Mouse (Mus musculus) kidney, postnatal 4 days (tissue): ENCODE results near the gene En2.

Source experiments
- DNase-seq, 2 experiments: peaks; one replicate each; pipeline ENCODE4 v3.0.0; 2021; ENCODE audit warnings: mixed read lengths in 2 of 2

The En2 gene

DNA sequence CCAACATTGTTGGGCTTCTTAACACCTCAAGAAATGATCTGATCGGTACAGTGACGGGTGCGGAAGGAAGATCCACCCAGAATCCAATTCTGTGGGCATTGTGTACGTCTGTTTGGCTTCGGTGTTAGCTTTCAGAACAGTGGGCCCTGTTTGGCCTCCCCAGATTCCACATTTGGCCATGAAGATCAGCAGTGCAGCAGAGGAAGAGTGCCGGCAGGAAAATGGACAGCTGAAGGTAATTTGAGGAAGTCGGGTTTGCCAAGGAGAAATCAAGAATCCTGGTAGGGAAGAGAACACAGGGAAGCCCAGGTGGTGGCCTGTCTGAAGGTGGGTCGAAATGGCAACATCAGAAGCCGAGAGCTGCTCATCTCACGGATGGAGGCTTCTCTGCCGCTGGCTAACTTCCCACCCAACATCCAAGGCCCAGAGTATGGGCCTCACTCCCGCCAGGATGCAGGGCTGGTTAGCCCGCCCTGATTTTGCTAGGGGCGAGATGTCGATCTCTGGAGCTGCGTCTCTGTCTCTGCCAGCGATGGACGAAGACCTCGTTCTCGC, 4.0 kb upstream of the En2 start:
- DNase-seq = no peak

GRCm38 (mm10) chr5:28161938-28162402, 3.5 kb upstream of the En2 start:
- DNase-seq = peak in 1 of 2 experiments; percentile 18

- DNase-seq = no peak
Measured at GRCm38 (mm10) chr5:28163926-28164325, 1.6 kb upstream of the En2 start.

GRCm38 (mm10) chr5:28166256-28167231, 1.1 kb downstream of the En2 start:
- DNase-seq = peak; percentile 50 to 65

- DNase-seq = peak; percentile 33 to 56
Measured at GRCm38 (mm10) chr5:28167611-28168252, 2.2 kb downstream of the En2 start.

DNA sequence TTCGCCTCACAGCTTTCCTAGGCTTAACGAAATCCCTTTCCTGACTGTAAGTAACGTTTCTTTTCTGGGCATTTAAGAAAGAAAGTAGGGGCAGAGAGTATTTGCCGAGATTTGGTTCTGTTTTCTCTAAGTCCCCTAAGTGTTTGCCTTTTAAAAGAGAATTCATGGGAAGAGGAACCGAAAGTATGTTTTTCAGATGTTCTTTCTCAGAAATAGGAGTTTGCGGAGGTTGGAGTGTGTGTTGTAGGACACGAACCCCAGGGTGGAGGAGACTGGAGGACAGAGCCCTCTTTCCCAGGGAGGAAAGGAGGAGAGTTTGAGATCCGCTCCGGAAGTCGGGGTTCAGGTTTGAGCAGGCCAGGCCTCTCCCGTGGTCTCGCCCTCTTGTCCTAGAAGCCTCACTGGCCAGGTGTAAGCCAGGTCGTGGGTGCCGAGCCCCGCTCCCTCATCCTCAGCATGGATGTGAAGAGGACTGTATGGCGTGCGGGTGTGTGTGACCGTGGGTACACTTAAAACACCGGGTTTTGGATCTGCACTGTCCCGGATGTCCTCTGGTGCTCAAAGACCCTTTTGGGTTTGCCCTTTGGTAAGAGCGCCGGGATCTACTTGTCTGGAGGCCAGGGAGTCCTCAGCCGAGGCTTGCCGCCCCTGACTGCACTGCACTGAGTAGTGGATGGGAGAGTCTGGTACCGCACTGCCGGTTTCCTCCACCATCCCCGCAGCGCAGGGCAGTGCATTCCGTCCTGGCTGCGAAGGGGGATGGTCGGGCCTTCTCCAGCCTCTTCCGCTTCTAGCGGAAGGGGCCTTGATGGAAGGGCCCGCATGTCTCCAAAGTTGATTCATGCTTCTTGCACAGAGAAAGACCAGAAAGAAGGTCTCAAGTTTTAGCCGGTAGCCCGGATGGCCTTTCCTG, 3.0 kb downstream of the En2 start:
- peak in 1 of 2 experiments; percentile 44 for DNase-seq

DNA sequence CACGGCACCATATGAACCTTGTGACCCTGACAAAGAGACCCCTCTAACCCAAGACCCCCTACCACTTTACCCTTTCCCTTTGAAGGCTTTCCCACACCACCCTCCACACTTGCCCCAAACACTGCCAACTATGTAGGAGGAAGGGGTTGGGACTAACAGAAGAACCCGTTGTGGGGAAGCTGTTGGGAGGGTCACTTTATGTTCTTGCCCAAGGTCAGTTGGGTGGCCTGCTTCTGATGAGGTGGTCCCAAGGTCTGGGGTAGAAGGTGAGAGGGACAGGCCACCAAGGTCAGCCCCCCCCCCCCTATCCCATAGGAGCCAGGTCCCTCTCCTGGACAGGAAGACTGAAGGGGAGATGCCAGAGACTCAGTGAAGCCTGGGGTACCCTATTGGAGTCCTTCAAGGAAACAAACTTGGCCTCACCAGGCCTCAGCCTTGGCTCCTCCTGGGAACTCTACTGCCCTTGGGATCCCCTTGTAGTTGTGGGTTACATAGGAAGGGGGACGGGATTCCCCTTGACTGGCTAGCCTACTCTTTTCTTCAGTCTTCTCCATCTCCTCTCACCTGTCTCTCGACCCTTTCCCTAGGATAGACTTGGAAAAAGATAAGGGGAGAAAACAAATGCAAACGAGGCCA, 3.8 kb downstream of the En2 start:
- no peak for DNase-seq

GRCm38 (mm10) chr5:28170081-28170480, 4.6 kb downstream of the En2 start:
- DNase-seq = no peak

DNA sequence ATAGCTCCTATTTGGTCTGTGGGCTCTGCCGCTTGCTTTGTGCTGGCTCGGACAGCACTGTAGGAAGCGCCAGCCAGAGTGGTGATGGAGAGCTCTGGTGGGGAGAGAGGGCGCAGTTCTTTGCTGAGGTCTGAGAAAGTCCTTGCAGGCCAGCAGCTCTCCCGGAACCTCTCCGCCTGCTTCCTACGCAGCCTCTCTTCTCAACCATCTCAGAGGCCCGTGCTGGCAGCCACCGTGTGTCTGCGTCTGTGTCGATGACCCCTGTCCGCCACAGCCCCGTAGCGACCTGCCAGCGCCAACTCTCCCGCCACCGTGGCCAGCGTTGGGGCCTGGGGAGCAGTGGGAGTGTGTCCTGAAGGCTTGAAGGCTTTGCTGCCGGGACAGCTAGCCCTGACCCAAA, 5.4 kb downstream of the En2 start:
- peak in 1 of 2 experiments; percentile 35 for DNase-seq

- no peak for DNase-seq
Measured at GRCm38 (mm10) chr5:28171667-28172066, 6.2 kb downstream of the En2 start.

GRCm38 (mm10) chr5:28172261-28172920, 6.9 kb downstream of the En2 start:
- no peak for DNase-seq

DNA sequence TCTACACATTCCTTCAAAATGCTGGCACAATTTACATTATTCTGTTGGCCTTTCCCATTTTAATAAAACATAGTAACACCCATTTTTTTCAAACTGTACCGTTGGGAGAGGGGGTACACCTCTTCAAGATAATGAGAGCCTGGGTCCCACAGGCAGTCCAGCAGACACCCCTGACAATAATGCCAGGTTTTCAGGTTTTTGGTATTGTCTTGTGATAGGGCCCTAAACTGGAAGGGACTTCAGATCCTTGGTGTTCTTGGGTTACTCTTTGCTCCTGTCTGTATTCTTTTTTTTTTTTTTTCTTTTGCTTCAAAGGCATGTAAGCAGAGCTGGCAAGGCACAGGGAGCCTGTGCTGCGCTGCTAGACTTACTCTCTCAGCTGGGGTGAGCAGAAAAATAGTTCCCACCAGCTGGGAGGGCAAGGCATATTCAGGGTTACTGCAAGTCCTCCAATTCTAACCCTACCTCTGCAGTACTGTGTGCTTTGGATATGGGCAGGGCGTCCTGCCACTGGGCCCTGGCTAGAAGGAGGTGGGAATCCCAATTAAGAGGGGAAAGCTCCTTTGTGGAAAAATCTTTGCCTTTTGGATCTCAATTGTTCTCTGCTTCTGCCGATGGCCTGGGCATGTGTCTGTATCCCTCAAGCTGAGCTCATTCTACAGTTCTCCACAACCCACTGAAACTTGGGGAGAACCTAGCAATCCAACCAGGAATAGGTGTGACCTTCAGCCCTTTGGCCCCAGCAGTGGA, 7.6 kb downstream of the En2 start:
- no peak for DNase-seq

DNA sequence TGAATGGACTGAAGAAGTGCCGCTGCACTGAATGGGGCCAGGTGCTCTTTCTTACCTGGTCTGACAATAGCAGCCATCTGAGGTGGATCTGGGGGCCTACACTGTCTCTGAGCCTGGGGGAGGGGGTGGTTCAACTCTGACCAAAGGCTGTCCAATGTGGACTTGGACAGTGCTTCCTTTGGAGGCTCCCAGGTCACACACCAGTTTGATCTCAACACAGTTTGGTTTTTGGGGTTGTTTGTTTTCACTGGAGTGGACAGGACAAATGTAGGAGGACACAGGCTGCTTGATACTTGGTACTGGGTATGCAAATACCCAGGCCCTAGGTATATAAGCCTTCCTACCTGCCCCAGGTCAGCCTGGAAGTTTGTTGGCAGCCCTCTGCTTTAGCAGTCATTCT, 8.2 kb downstream of the En2 start:
- DNase-seq = no peak

GRCm38 (mm10) chr5:28174086-28174485, 8.6 kb downstream of the En2 start:
- no peak for DNase-seq

GRCm38 (mm10) chr5:28174876-28175569, 9.5 kb downstream of the En2 start:
- no peak for DNase-seq

- DNase-seq = no peak
Measured at GRCm38 (mm10) chr5:28175570-28175919, 10.1 kb downstream of the En2 start.

- no peak for DNase-seq
Measured at GRCm38 (mm10) chr5:28176023-28176422, 10.5 kb downstream of the En2 start.

- no peak for DNase-seq
Measured at GRCm38 (mm10) chr5:28176585-28176984, 11.1 kb downstream of the En2 start.

DNA sequence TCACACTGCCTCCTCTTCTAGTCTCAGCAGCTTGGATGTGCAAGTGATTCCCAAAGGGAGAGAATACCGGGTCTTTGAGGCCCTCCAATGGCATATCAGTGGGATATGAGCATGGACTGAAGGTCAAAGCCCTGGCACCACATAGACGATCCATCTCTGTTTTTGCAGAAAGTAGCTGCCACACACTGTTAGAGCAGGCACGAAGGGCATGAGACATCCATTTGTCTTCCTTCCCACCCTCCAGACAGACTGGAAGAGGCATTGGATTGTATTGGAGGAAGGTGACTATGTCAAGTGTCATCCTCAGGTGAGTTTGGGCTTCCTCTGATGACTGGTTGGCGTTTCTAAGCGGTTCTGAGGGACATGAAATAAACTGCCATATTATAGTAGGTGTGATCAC, 12.8 kb downstream of the En2 start:
- DNase-seq = no peak

DNA sequence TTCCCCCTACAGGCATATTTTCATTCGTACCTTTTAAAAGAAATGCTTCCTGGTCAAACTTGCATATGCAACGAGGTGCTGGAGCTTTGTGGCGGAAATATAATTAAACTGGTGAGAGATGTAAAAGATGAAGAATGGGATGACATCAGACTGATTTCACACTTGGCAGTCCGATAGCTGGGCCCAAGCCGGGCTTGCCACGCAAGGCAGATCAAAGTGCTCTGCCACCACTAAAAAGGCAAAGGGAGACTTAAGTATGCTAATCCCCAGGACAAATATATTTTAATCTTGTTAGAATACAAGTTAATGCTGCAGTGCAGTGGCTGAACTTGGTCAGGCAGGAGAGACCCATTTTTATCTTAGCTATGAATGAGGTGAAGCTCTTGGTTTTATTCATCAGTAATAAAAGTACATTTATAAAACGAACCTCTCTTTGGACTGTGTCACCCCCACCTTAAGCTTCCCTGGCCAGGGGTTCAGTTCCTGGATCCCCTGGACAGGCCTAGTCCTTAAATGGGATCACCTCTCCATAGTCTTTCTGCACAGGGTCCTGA, 13.8 kb downstream of the En2 start:
- no peak for DNase-seq
